Mouse (Mus musculus) layer of hippocampus, adult 9-11 months (tissue): ENCODE data around the gene 0610012G03Rik.

Source experiments
- DNase-seq: peaks from one replicate; pipeline ENCODE4 v3.0.0; 2022

0610012G03Rik gene

DNA sequence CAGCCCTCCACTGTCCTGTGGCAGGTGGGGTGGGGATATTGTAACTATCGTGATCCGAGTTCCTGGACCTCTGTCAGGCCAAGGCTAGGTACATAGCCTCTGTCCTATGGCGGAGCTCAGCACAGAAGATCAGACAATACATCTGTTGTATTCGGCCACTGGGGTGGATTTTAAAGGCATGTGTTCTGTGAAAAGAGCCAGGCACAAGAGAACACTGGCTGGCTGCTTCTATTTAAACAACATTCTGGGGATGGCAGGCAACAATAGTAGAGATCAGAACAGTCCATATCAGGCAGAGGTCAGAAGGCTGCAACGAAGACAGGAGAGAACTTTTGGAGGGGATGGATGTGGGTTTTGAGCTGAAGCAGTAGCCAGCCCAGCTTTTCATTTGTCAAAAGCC, 16.0 kb downstream of the 0610012G03Rik start:
- peak; percentile 78 for DNase-seq

GRCm38 (mm10) chr16:31931330-31931729, 17.0 kb downstream of the 0610012G03Rik start:
- peak; percentile 45 for DNase-seq

GRCm38 (mm10) chr16:31927412-31927811, 20.9 kb downstream of the 0610012G03Rik start:
- DNase-seq: no peak

DNA sequence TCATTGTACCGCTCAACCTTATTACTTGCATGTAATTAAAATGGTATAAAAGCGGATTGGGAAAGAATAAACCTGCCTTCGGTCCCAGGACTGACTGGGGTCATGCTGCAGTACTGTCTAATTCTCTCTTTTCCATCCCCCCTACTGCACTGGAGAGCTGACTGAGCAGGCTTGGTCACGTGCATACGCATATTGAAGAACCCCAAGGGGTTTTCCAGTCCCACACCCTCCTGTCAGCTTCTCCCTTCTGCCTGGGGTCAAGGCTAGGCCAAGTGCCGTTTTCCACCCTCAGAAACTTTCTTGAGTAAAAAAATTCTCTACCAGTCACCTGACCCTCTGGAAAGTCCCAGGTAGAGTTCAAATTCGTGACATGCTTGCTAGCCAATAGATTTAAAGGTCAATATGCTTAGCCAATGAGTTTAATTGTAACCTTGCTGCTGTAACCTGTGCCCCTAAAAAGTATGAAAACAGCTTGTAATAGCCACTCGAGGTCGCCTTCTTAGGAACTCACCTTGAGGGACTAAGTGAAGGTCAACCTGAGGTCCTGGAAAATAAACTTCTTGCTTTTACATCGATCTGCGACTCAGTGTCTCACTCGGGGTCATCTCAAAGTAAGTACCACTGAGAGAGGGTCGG, 21.6 kb downstream of the 0610012G03Rik start:
- DNase-seq: no peak

GRCm38 (mm10) chr16:31926091-31926490, 22.2 kb downstream of the 0610012G03Rik start:
- DNase-seq: no peak

GRCm38 (mm10) chr16:31924368-31924767, 23.9 kb downstream of the 0610012G03Rik start:
- DNase-seq: no peak

GRCm38 (mm10) chr16:31918248-31918724, 30.0 kb downstream of the 0610012G03Rik start:
- peak; percentile 85 for DNase-seq

GRCm38 (mm10) chr16:31917776-31918175, 30.5 kb downstream of the 0610012G03Rik start:
- no peak for DNase-seq

DNA sequence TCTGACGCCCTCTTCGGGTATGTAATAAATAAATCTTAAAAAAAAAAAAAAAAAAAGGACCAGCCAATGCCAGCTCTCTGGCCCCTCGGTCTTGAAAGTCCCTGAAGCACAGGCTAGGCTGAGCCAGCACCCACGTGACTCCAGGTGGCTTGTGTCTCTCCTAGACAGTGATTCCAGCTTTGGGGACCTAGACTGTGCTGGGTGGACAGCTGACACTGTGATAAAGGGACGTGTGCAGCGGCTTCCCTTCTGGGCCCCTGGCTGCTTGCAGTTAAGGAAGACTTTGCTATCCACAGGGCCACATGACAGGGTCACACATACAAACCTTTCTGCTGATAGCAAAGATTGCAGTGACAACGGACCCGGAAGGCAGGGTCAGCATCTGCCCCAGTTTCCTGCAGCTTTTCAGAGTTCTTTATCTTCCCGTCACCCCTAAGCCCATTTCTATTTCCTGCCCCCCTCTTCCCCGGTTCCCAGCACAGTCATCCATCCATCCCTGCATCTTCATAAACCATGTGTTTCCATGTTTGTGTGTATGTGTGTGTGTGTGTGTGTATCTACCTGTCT, 37.9 kb downstream of the 0610012G03Rik start:
- DNase-seq: no peak

GRCm38 (mm10) chr16:31908959-31909358, 39.3 kb downstream of the 0610012G03Rik start:
- DNase-seq: no peak

DNA sequence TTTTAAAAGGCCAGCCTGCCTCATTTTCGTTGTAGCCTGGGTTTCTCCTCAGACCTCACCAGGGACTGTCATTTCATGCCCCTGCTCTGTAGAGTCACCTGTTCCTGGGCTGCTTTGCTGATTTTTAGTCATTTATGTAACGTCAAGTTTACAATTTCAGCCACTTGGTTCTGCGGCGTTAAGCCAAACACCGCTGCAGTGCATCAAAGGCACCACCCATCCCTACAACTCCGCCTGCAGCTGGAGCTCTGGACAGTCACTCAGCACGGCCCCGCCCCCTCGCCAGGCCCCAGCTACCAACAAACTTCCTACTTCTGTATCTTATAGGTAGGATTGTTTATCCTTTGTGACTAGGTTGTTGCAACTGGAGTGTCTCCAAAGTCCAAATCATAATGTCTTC, 41.4 kb downstream of the 0610012G03Rik start:
- no peak for DNase-seq

DNA sequence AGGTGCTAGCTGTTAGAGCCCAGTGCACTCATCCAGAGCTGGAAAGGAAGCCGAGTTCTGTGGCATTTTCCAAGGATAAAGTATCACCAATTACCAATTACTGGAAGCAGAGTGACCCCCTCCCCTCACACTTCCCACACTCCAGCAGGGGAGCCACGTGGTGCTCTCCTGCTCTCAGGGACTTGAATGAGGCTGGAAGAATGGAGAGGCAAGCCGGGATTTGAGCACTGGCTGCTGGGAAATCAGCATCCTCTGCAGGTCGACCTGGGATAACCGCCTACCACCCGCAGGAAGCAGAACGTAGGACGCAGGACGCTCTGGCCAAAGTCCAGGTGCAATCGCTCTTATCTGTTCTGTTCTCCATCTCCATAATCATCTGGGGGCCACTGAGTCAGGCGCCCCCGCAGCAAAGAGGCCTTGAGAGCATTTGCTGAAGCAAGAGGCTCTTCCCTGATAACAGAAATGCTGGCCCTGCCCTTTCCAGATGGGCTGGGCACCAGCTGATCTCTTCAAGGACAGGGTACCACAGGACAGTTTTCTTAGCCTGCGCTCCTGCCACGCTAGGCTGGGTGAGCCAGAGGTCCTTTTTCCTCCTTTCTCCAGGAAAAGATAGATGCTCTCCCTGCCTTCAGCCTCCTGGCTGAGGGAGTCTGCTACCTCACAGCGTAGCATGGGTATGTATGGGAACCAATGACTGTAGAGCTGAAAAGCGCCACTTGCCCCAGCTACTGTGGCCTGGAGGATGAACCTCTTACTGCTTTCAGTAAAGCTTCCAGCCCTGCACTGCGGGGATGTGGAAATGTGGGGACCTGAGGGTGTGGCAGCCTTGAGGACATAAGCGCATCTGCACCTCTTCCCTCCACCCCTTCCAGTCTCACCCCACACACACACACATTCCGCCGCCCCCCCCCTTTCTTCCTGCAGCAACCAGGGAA, 42.1 kb downstream of the 0610012G03Rik start:
- no peak for DNase-seq

- no peak for DNase-seq
These were observed 43.0 kb downstream of the 0610012G03Rik start for GRCm38 (mm10) chr16:31905331-31905730.

DNA sequence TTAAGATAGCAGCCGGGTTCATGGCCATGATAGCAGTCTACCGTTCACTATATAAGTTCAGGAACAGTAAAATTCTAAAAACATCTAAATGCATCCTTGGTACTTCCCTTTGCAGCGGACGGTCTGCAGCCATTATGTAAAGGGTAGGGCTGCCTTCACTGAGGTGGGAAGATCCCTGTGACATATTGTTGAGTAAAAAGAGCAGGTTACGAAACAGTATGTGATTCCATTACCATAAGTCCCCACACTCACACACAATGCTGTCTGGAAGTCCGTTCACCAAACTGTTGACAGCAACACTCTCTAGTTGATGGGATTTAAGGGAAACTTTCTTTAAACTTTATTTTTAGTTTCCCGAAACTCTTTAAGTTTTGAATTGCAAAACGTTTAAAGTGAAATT, 45.1 kb downstream of the 0610012G03Rik start:
- DNase-seq: no peak

- no peak for DNase-seq
These were observed 46.4 kb downstream of the 0610012G03Rik start for GRCm38 (mm10) chr16:31901886-31902285.

- DNase-seq: peak; percentile 92
These were observed 49.6 kb downstream of the 0610012G03Rik start for GRCm38 (mm10) chr16:31898546-31899326.
